Mouse (Mus musculus) forelimb bud, embryonic 11.5 days (tissue): Measurements from ENCODE around the gene Tln1.

Experiments
- DNase-seq: peaks from one replicate; pipeline ENCODE4 v3.0.0-alpha.2; 2012; ENCODE audit warnings: low read depth, low spot score

Tln1 gene

GRCm38 (mm10) chr4:43547160-43547559 is 15.3 kb downstream of the Tln1 start:
- DNase-seq: no peak

- DNase-seq: no peak
Measured at GRCm38 (mm10) chr4:43546375-43547047, 16.0 kb downstream of the Tln1 start.

- no peak for DNase-seq
Measured at GRCm38 (mm10) chr4:43542044-43542443, 20.4 kb downstream of the Tln1 start.

GRCm38 (mm10) chr4:43536031-43536430 is 26.5 kb downstream of the Tln1 start:
- DNase-seq: no peak

GRCm38 (mm10) chr4:43535628-43536027 is 26.9 kb downstream of the Tln1 start:
- no peak for DNase-seq

GRCm38 (mm10) chr4:43533270-43533669 is 29.2 kb downstream of the Tln1 start:
- no peak for DNase-seq

- peak; percentile 74 for DNase-seq
Measured at GRCm38 (mm10) chr4:43530581-43530980, 31.9 kb downstream of the Tln1 start.

GRCm38 (mm10) chr4:43530081-43530501 is 32.4 kb downstream of the Tln1 start:
- DNase-seq: no peak

GRCm38 (mm10) chr4:43528487-43528886 is 34.0 kb downstream of the Tln1 start:
- DNase-seq: no peak

- no peak for DNase-seq
Measured at GRCm38 (mm10) chr4:43527880-43528279, 34.6 kb downstream of the Tln1 start.

- DNase-seq: peak; percentile 89
Measured at GRCm38 (mm10) chr4:43519956-43520355, 42.5 kb downstream of the Tln1 start.

- no peak for DNase-seq
Measured at GRCm38 (mm10) chr4:43519551-43519950, 42.9 kb downstream of the Tln1 start.

GRCm38 (mm10) chr4:43515764-43516708 is 46.5 kb downstream of the Tln1 start:
- no peak for DNase-seq

GRCm38 (mm10) chr4:43513791-43514190 is 48.7 kb downstream of the Tln1 start:
- DNase-seq: no peak

GRCm38 (mm10) chr4:43513300-43513699 is 49.2 kb downstream of the Tln1 start:
- no peak for DNase-seq

- no peak for DNase-seq
Measured at GRCm38 (mm10) chr4:43512653-43513052, 49.8 kb downstream of the Tln1 start.

- DNase-seq: no peak
Measured at GRCm38 (mm10) chr4:43511675-43512454, 50.6 kb downstream of the Tln1 start.

GRCm38 (mm10) chr4:43509109-43509508 is 53.4 kb downstream of the Tln1 start:
- no peak for DNase-seq

- DNase-seq: peak; percentile 55
Measured at GRCm38 (mm10) chr4:43508666-43508997, 53.9 kb downstream of the Tln1 start.

- DNase-seq: no peak
Measured at GRCm38 (mm10) chr4:43507938-43508665, 54.4 kb downstream of the Tln1 start.

- no peak for DNase-seq
Measured at GRCm38 (mm10) chr4:43506536-43507185, 55.8 kb downstream of the Tln1 start, which contains the start of gene Car9. Car9 (plus strand) TSS chr4:43506966.
